In genomic region chr17:80683821-80684576, GRCm38 (mm10) we compare ENCODE assay signal across 8 mouse cellular contexts. TPM values are rescaled to one million over a fixed set of nuclear protein-coding genes. Genes with fewer than 3 reads are reported as not detected.
DNase-seq lines count a peak whose midpoint lies in the region; ATAC-seq lines count a peak whose summit lies in the region.

No protein-coding gene starts in this region.

- DNase-seq in hindbrain, embryonic 11.5 days (ENCODE audit: low spot score) = peak; percentile 22
- DNase-seq in adipocyte (ENCODE audit: low spot score) = peak; percentile 42
- DNase-seq in kidney, postnatal 4 days = peak; percentile 42 to 63
- no peak for DNase-seq in frontal cortex, postnatal 14 days (ENCODE audit: low spot score in 2 of 2)
- DNase-seq in right cerebral cortex, postnatal 4 days = no peak

- no peaks in the 10 kb centered on the region for H3K36me3 ChIP-seq in hindbrain, embryonic 11.5 days (ENCODE audit: control insufficient read depth, insufficient read depth, low read length)
- H3K36me3 ChIP-seq in hindbrain, embryonic 13.5 days = peaks cover 2% of the 10 kb centered on the region; the same call in 1 of the 2 replicates
- H3K36me3 ChIP-seq in heart, embryonic 15.5 days = no peaks in the 10 kb centered on the region
- no peaks in the 10 kb centered on the region; the same call in 1 of the 2 replicates for H3K36me3 ChIP-seq in neural tube, embryonic 15.5 days

- H3K27ac ChIP-seq in hindbrain, embryonic 11.5 days (ENCODE audit: low read depth, low read length) = no peak overlapping the region
- H3K27ac ChIP-seq in hindbrain, embryonic 13.5 days = no peak overlapping the region
- H3K27ac ChIP-seq in heart, embryonic 15.5 days = peak overlapping the region; percentile 44
- 0 out of 2 replicates have a peak overlapping the region, but pooled peaks have one; percentile 7 for H3K27ac ChIP-seq in neural tube, embryonic 15.5 days (replicated peaks)

- no peak overlapping the region for H3K4me3 ChIP-seq in hindbrain, embryonic 11.5 days (ENCODE audit: low read depth, low read length)
- no peak overlapping the region for H3K4me3 ChIP-seq in hindbrain, embryonic 13.5 days
- no peak overlapping the region for H3K4me3 ChIP-seq in heart, embryonic 15.5 days
- no peak overlapping the region for H3K4me3 ChIP-seq in neural tube, embryonic 15.5 days (replicated peaks)

- H3K9me3 ChIP-seq in hindbrain, embryonic 11.5 days (ENCODE audit: control insufficient read depth, low read length) = no peaks in the 10 kb centered on the region
- H3K9me3 ChIP-seq in hindbrain, embryonic 13.5 days = no peaks in the 10 kb centered on the region
- H3K9me3 ChIP-seq in heart, embryonic 15.5 days (replicated peaks) = no peaks in the 10 kb centered on the region
- H3K9me3 ChIP-seq in neural tube, embryonic 15.5 days (replicated peaks) = no peaks in the 10 kb centered on the region

- H3K4me1 ChIP-seq in hindbrain, embryonic 11.5 days (replicated peaks; ENCODE audit: control insufficient read depth, insufficient read depth, low read length) = no peaks in the 10 kb centered on the region
- peaks cover 22% of the 10 kb centered on the region for H3K4me1 ChIP-seq in hindbrain, embryonic 13.5 days (replicated peaks)
- peaks cover 18% of the 10 kb centered on the region for H3K4me1 ChIP-seq in heart, embryonic 15.5 days (replicated peaks)
- H3K4me1 ChIP-seq in neural tube, embryonic 15.5 days = peaks cover 13% of the 10 kb centered on the region

- H3K4me2 ChIP-seq in hindbrain, embryonic 11.5 days (replicated peaks; ENCODE audit: low read depth, low read length) = no peak overlapping the region
- H3K4me2 ChIP-seq in hindbrain, embryonic 13.5 days = no peak overlapping the region
- H3K4me2 ChIP-seq in heart, embryonic 15.5 days = no peak overlapping the region
- no peak overlapping the region for H3K4me2 ChIP-seq in neural tube, embryonic 15.5 days

- H3K27me3 ChIP-seq in hindbrain, embryonic 11.5 days (ENCODE audit: control insufficient read depth, insufficient read depth, low read length) = no peaks in the 10 kb centered on the region
- no peaks in the 10 kb centered on the region for H3K27me3 ChIP-seq in hindbrain, embryonic 13.5 days
- no peaks in the 10 kb centered on the region for H3K27me3 ChIP-seq in heart, embryonic 15.5 days
- H3K27me3 ChIP-seq in neural tube, embryonic 15.5 days (replicated peaks) = no peaks in the 10 kb centered on the region

- H3K9ac ChIP-seq in hindbrain, embryonic 11.5 days (ENCODE audit: low read depth, low read length) = no peak overlapping the region
- no peak overlapping the region for H3K9ac ChIP-seq in hindbrain, embryonic 13.5 days
- H3K9ac ChIP-seq in heart, embryonic 15.5 days = no peak overlapping the region
- no peak overlapping the region for H3K9ac ChIP-seq in neural tube, embryonic 15.5 days (replicated peaks)

- 49% methylated on average over 6 of the region's 6 CpGs for WGBS in hindbrain, embryonic 11.5 days
- WGBS in hindbrain, embryonic 13.5 days = 45% methylated on average over 6 of the region's 6 CpGs
- WGBS in heart, embryonic 15.5 days = 45% methylated on average over 6 of the region's 6 CpGs
- 54% methylated on average over 6 of the region's 6 CpGs for WGBS in neural tube, embryonic 15.5 days

- no peak for ATAC-seq in hindbrain, embryonic 11.5 days (ENCODE audit: low FRiP score)
- ATAC-seq in hindbrain, embryonic 13.5 days (ENCODE audit: low FRiP score) = no peak
- ATAC-seq in heart, embryonic 15.5 days (replicated peaks; ENCODE audit: insufficient number of reproducible peaks, insufficient read depth, low FRiP score, low read depth) = no peak
- no peak for ATAC-seq in neural tube, embryonic 15.5 days (ENCODE audit: low FRiP score)

RNA-seq across cellular contexts. Expression of gene Map4k3, which starts 44.3 kb away (rescaled TPM):
- 27.5 and 31.9 TPM in 2 replicates for polyA plus RNA-seq in hindbrain, embryonic 11.5 days (2014; fragmentation: Nextera tagmentation; extraction: Ambion mirVana)
- 22.3 and 24.1 TPM in 2 replicates for polyA plus RNA-seq in hindbrain, embryonic 13.5 days (2015; fragmentation: Nextera tagmentation; extraction: Ambion mirVana)
- polyA plus RNA-seq in heart, embryonic 15.5 days (2015; fragmentation: Nextera tagmentation; extraction: Ambion mirVana) = 17.9 and 19.1 TPM in 2 replicates
- 22.0 and 22.3 TPM in 2 replicates for polyA plus RNA-seq in neural tube, embryonic 15.5 days (2015; fragmentation: Nextera tagmentation; extraction: Ambion mirVana)

Comparison
In these comparisons a context has a peak if more than half of its experiments do, and no peak if none do; other contexts are left out.
1. DNase-seq: peak in hindbrain, embryonic 11.5 days (single experiment), adipocyte (single experiment) and kidney, postnatal 4 days (2 of 2); none in frontal cortex, postnatal 14 days (0 of 2) and right cerebral cortex, postnatal 4 days (single experiment).
2. H3K27ac ChIP-seq: peak in heart, embryonic 15.5 days (single experiment) and neural tube, embryonic 15.5 days (single experiment); none in hindbrain, embryonic 11.5 days (single experiment) and hindbrain, embryonic 13.5 days (single experiment).